Mouse (Mus musculus): ENCODE measurements at regions not wholly inside any gene's neighbourhood (a gene's known extent, or its start where the extent isn't known, plus 50 kb on each side); places are given as distances from the start of the nearest gene placed in this dataset.

DNA sequence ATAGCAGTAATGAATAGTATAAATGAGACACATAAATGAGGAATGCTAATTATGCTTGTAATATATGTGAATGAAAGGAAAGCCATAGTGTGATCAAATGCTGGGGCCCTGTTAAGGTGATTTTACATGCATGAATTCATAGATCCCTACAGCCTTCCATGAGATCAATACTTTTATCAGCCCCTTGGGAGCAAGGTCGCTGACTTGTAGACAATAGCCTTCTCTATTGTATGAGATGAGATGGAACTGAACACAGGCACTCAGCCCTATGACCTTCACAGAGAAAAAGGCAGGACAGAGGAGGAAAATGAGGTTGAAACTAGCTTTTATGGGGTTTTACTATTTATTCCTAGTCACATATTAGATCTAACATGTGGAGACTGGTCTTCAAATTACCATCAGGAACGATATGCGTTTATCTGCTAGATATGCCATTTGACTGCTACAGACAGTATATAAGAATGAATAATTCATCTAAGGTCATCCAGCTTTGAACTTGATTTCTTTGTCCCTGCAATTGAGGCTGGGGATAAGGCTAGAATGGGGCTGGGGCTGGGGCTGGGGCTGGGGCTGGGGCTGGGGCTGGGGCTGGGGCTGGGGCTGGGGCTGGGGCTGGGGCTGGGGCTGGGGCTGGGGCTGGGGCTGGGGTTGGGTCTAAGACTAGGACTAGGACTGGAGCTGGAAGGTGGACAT lies 1390.0 kb upstream of the Lrrc6 start:
- Histone ChIP-seq H3K36me3 (ENCODE audit: insufficient read depth, low read length) (no peaks in the 10 kb centered on the region), H3K27ac (ENCODE audit: low read length) (no peak overlapping the region), H3K4me1 (ENCODE audit: insufficient read depth, low read depth, low read length) (no peaks in the 10 kb centered on the region), H3K9me3 (ENCODE audit: low read length) (no peaks in the 10 kb centered on the region), H3K27me3 (replicated peaks; ENCODE audit: insufficient read depth, low read length) (no peaks in the 10 kb centered on the region), H3K9ac (replicated peaks; ENCODE audit: low read depth) (no peak overlapping the region), H3K4me2 (replicated peaks; ENCODE audit: low read depth, low read length) (no peak overlapping the region), H3K4me3 (ENCODE audit: low read depth, low read length) (no peak overlapping the region)
- no peak for DNase-seq (ENCODE audit: low spot score)
- TF ChIP-seq CTCF (IDR thresholded peaks at IDR 0.05) (no peak), EP300 (IDR thresholded peaks at IDR 0.05) (no peak)
- WGBS = 81% methylated on average over 3 of the region's 3 CpGs
- ATAC-seq = no peak

DNA sequence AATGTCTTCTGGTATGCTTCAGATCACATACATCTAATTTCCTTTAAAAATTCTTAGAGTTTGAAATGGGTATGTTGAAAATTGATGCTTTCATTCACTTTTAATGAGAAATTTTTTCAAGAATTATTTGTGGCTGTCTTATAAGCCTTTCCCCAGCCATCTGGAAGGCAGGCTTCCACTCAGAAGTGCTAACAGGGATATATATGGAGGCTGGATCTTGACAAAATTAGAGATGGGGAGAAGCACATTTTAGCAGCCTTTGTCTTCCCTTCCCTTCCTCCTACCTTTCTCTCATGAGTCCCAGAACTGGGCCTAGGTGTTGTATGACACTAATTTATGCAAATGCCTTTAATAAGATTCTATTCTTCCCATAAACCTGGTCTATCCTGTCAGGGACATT lies 1387.8 kb upstream of the Lrrc6 start:
- Histone ChIP-seq H3K9ac (replicated peaks; ENCODE audit: low read depth) (no peak overlapping the region), H3K36me3 (ENCODE audit: insufficient read depth, low read length) (no peaks in the 10 kb centered on the region)
- ATAC-seq = no peak

DNA sequence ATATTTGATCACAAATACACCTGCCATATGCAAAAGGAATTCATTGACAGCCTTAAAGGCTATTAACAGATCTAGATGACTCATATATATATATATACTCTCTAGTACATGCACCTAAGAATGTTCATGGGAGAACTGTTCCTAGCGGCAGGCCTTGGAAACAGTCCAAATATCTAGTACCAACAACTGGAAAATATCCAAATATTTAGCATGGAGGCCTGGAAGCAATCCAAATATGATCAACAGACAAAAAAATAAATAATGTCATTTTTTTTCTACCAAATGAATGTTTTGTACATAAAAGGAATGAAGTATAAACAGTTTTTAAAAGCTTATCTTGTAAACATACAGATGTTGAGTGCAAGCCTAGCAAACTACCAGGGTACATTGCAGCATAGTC lies 1354.6 kb upstream of the Lrrc6 start:
- H3K36me3 ChIP-seq (ENCODE audit: insufficient read depth, low read length) = no peaks in the 10 kb centered on the region
- H3K27ac ChIP-seq (ENCODE audit: low read length) = no peak overlapping the region
- H3K9me3 ChIP-seq (ENCODE audit: low read length) = no peaks in the 10 kb centered on the region
- DNase-seq (ENCODE audit: low spot score) = peak; percentile 10
- ATAC-seq = no peak
- H3K9ac ChIP-seq (replicated peaks; ENCODE audit: low read depth) = no peak overlapping the region
- 6% methylated on average over 1 of the region's 1 CpGs for WGBS
- TF ChIP-seq CTCF (IDR thresholded peaks at IDR 0.05) = no peak
- no peak for TF ChIP-seq EP300 (IDR thresholded peaks at IDR 0.05)
- no peaks in the 10 kb centered on the region for H3K4me1 ChIP-seq (ENCODE audit: insufficient read depth, low read depth, low read length)
- no peaks in the 10 kb centered on the region for H3K27me3 ChIP-seq (replicated peaks; ENCODE audit: insufficient read depth, low read length)
- no peak overlapping the region for H3K4me3 ChIP-seq (ENCODE audit: low read depth, low read length)
- H3K4me2 ChIP-seq (replicated peaks; ENCODE audit: low read depth, low read length) = no peak overlapping the region

More for the DNA sequence above, 1387.8 kb upstream of the Lrrc6 start:
- Histone ChIP-seq H3K4me2 (replicated peaks; ENCODE audit: low read depth, low read length) (no peak overlapping the region), H3K27me3 (replicated peaks; ENCODE audit: insufficient read depth, low read length) (no peaks in the 10 kb centered on the region), H3K9me3 (ENCODE audit: low read length) (no peaks in the 10 kb centered on the region), H3K4me1 (ENCODE audit: insufficient read depth, low read depth, low read length) (no peaks in the 10 kb centered on the region), H3K4me3 (ENCODE audit: low read depth, low read length) (no peak overlapping the region), H3K27ac (ENCODE audit: low read length) (no peak overlapping the region)
- no peak for TF ChIP-seq CTCF (IDR thresholded peaks at IDR 0.05)
- no peak for TF ChIP-seq EP300 (IDR thresholded peaks at IDR 0.05)
- DNase-seq (ENCODE audit: low spot score) = no peak

DNA sequence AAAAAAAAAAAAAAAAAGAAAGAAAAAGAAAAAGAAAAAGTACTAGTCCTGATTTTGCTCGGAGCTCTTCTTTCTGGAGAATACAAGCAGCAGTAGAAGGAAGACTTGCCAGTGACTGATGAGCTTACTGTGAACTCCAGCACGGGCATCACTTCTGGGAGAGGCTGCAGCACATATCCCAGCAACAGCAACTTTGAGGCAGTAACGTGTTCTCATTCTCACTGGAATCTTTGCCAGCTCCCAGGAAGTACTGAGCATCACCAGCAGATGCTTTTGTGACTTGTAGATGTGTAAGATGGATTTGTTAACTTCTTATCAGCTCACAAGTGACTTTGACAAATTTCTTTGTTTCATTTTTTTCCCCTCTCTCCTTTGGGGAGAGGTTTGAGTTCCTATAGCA lies 1349.4 kb upstream of the Lrrc6 start:
- Histone ChIP-seq H3K4me2 (replicated peaks; ENCODE audit: low read depth, low read length) (no peak overlapping the region), H3K4me3 (ENCODE audit: low read depth, low read length) (no peak overlapping the region), H3K9ac (replicated peaks; ENCODE audit: low read depth) (no peak overlapping the region), H3K27ac (ENCODE audit: low read length) (no peak overlapping the region), H3K27me3 (replicated peaks; ENCODE audit: insufficient read depth, low read length) (no peaks in the 10 kb centered on the region), H3K9me3 (ENCODE audit: low read length) (no peaks in the 10 kb centered on the region), H3K36me3 (ENCODE audit: insufficient read depth, low read length) (no peaks in the 10 kb centered on the region), H3K4me1 (ENCODE audit: insufficient read depth, low read depth, low read length) (no peaks in the 10 kb centered on the region)
- WGBS = 47% methylated on average over 3 of the region's 3 CpGs
- TF ChIP-seq CTCF (IDR thresholded peaks at IDR 0.05) (no peak), EP300 (IDR thresholded peaks at IDR 0.05) (no peak)
- no peak for ATAC-seq
- DNase-seq (ENCODE audit: low spot score) = no peak

DNA sequence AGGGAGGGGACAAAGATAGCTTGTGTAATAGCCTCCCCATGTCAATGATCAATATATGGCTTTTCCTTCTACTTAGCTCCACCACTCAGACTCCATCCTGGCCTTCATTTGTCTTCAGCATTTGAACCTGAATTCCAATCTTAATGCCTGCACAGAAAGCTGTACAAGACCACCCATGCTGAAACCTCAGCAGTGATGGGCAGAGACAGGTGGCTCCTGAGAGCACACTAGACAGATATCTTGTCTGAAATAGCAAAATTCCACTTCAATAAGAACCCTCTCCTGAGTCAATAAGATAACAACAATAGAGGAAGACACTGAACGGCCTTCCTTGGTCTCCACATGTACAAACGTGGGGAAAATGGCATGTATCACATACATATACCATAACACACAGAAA lies 1345.0 kb upstream of the Lrrc6 start:
- TF ChIP-seq EP300 (IDR thresholded peaks at IDR 0.05) (no peak), CTCF (IDR thresholded peaks at IDR 0.05) (no peak)

DNA sequence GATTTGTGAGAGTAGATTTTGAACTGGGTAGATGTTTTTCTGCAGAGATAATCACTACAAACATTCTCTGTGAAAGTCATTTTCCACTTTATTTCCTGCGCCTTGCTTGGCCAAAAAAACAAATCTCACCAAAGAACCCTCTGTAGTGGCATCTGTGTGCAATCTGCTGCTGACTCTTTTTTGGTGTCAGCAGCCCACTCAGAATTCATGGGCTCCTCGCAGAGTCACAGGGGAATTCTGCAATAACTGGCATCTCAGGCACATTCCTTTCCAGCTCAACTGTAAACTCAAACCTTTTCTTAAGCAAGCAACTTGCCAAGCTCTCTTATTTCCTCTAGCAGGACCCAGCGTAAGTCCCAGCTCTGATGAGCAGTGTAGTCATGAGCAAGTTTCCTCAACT lies 1340.0 kb upstream of the Lrrc6 start:
- no peaks in the 10 kb centered on the region for H3K4me1 ChIP-seq (ENCODE audit: insufficient read depth, low read depth, low read length)

More for the DNA sequence above, 1345.0 kb upstream of the Lrrc6 start:
- Histone ChIP-seq H3K4me3 (ENCODE audit: low read depth, low read length) (no peak overlapping the region), H3K27ac (ENCODE audit: low read length) (no peak overlapping the region), H3K36me3 (ENCODE audit: insufficient read depth, low read length) (no peaks in the 10 kb centered on the region), H3K9me3 (ENCODE audit: low read length) (no peaks in the 10 kb centered on the region), H3K4me2 (replicated peaks; ENCODE audit: low read depth, low read length) (no peak overlapping the region), H3K27me3 (replicated peaks; ENCODE audit: insufficient read depth, low read length) (no peaks in the 10 kb centered on the region), H3K9ac (replicated peaks; ENCODE audit: low read depth) (no peak overlapping the region), H3K4me1 (ENCODE audit: insufficient read depth, low read depth, low read length) (no peaks in the 10 kb centered on the region)
- WGBS = 65% methylated on average over 2 of the region's 2 CpGs
- no peak for DNase-seq (ENCODE audit: low spot score)
- ATAC-seq = no peak

More for the DNA sequence above, 1340.0 kb upstream of the Lrrc6 start:
- peak; percentile 8 for DNase-seq (ENCODE audit: low spot score)
- H3K27me3 ChIP-seq (replicated peaks; ENCODE audit: insufficient read depth, low read length) = no peaks in the 10 kb centered on the region
- H3K4me2 ChIP-seq (replicated peaks; ENCODE audit: low read depth, low read length) = no peak overlapping the region
- no peak overlapping the region for H3K27ac ChIP-seq (ENCODE audit: low read length)
- no peak for ATAC-seq
- H3K9me3 ChIP-seq (ENCODE audit: low read length) = no peaks in the 10 kb centered on the region
- H3K4me3 ChIP-seq (ENCODE audit: low read depth, low read length) = no peak overlapping the region
- 48% methylated on average over 3 of the region's 3 CpGs for WGBS
- TF ChIP-seq CTCF (IDR thresholded peaks at IDR 0.05) = no peak
- TF ChIP-seq EP300 (IDR thresholded peaks at IDR 0.05) = no peak
- H3K9ac ChIP-seq (replicated peaks; ENCODE audit: low read depth) = no peak overlapping the region
- H3K36me3 ChIP-seq (ENCODE audit: insufficient read depth, low read length) = no peaks in the 10 kb centered on the region

Data from lung, postnatal 0 days (tissue).